Mouse (Mus musculus): ENCODE data around the gene Cyb5d1. TPM values are rescaled to one million over a fixed set of nuclear protein-coding genes. Genes with fewer than 3 reads are reported as not detected.

Gene Cyb5d1
- polyA plus RNA-seq, 1 experiment from 2014 or later: 15.0 TPM

DNA sequence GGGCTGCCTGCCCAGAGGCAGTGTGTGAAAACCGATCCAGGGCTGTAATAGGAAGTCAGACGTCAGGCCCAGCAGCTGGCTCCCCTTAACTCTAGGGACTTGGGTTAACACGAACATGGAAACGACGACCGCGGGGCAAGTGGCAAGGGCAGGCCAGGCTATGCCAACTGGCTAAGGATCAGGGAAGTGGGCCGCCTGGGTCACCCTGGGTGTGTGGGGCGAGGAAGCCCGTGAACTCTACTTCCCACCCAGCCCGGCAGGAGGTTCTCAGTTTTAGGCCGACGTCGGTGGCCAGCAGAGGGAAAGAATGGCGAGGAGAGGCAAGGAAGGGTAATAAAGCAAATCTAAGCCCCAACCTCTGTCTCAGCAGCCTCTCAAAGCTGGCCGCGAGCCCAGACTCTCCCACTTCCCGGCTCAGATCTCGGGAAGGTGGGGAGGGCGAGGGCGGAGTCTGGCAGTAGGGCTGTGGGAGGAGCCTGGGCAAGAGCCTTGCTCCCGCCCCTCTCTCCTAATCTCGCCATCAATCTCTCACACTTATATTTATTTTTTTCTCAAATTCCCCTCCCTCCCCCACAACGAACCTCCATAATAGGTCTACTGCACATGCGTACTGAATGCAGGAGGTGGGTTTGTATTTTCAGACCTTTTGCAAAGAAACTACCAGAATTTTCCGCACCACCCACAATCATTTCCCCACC lies 29.1 kb downstream of the Cyb5d1 start:
- Histone ChIP-seq H3K36me3 (ENCODE audit: control insufficient read depth, insufficient read depth, low read length) (peaks cover 25% of the 10 kb centered on the region), H3K27me3 (ENCODE audit: control insufficient read depth, insufficient read depth, low read length) (no peaks in the 10 kb centered on the region), H3K4me1 (ENCODE audit: control insufficient read depth, insufficient read depth, low read length) (peaks cover 36% of the 10 kb centered on the region), H3K4me2 (replicated peaks; ENCODE audit: low read depth, low read length) (peak overlapping the region; percentile 98), H3K27ac (ENCODE audit: low read length) (peak overlapping the region; percentile 100), H3K4me3 (ENCODE audit: low read depth, low read length) (peak overlapping the region; percentile 29), H3K9ac (replicated peaks; ENCODE audit: low read depth, low read length) (peak overlapping the region; percentile 52), H3K9me3 (ENCODE audit: control insufficient read depth, low read depth, low read length) (no peaks in the 10 kb centered on the region)
- peak; percentile 84 for ATAC-seq (ENCODE audit: insufficient number of reproducible peaks, insufficient read depth, low FRiP score, low read depth)
- WGBS: under 1% methylated on average over 26 of the region's 26 CpGs

DNA sequence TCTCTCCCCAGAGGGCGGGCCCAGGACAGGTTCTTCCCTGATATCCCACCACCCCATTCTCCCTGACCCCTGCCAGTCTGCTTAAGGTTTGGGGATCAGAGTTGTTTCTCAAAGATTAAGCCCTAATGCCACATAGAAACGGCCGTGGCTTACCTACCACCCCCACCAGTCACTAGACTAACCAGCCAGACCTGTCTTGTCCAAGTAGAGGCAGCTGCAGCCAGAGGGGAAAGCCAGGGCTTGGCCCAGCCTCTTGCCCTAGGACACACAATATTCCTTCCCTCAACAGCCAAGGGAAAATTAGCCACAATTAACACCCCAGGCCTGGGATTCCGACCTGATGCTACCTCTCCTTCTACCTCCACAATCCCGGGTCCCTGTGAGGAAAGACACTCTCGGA lies 29.7 kb downstream of the Cyb5d1 start:
- Histone ChIP-seq H3K9ac (replicated peaks; ENCODE audit: low read depth, low read length) (peak overlapping the region; percentile 52), H3K4me2 (replicated peaks; ENCODE audit: low read depth, low read length) (peak overlapping the region; percentile 61), H3K36me3 (ENCODE audit: control insufficient read depth, insufficient read depth, low read length) (peaks cover 31% of the 10 kb centered on the region), H3K4me3 (ENCODE audit: low read depth, low read length) (peak overlapping the region; percentile 29), H3K9me3 (ENCODE audit: control insufficient read depth, low read depth, low read length) (no peaks in the 10 kb centered on the region), H3K27ac (ENCODE audit: low read length) (peak overlapping the region; percentile 97), H3K4me1 (ENCODE audit: control insufficient read depth, insufficient read depth, low read length) (peaks cover 31% of the 10 kb centered on the region), H3K27me3 (ENCODE audit: control insufficient read depth, insufficient read depth, low read length) (no peaks in the 10 kb centered on the region)
- ATAC-seq (ENCODE audit: insufficient number of reproducible peaks, insufficient read depth, low FRiP score, low read depth): no peak
- 19% methylated on average over 6 of the region's 6 CpGs for WGBS

- peak overlapping the region; percentile 29 for H3K4me3 ChIP-seq (ENCODE audit: low read depth, low read length)
- peaks cover 29% of the 10 kb centered on the region for H3K4me1 ChIP-seq (ENCODE audit: control insufficient read depth, insufficient read depth, low read length)
- 0% methylated on average over 6 of the region's 6 CpGs for WGBS
- H3K9me3 ChIP-seq (ENCODE audit: control insufficient read depth, low read depth, low read length): no peaks in the 10 kb centered on the region
- no peaks in the 10 kb centered on the region for H3K27me3 ChIP-seq (ENCODE audit: control insufficient read depth, insufficient read depth, low read length)
- H3K9ac ChIP-seq (replicated peaks; ENCODE audit: low read depth, low read length): peak overlapping the region; percentile 52; the same call in 1 of the 2 replicates
- peak overlapping the region; percentile 61 for H3K4me2 ChIP-seq (replicated peaks; ENCODE audit: low read depth, low read length)
- peaks cover 39% of the 10 kb centered on the region for H3K36me3 ChIP-seq (ENCODE audit: control insufficient read depth, insufficient read depth, low read length)
- peak; percentile 24; the same call in 1 of the 2 replicates for ATAC-seq (ENCODE audit: insufficient number of reproducible peaks, insufficient read depth, low FRiP score, low read depth)
- peak overlapping the region; percentile 97 for H3K27ac ChIP-seq (ENCODE audit: low read length)
Observed at GRCm38 (mm10) chr11:69364910-69365309, 30.5 kb downstream of the Cyb5d1 start.

DNA sequence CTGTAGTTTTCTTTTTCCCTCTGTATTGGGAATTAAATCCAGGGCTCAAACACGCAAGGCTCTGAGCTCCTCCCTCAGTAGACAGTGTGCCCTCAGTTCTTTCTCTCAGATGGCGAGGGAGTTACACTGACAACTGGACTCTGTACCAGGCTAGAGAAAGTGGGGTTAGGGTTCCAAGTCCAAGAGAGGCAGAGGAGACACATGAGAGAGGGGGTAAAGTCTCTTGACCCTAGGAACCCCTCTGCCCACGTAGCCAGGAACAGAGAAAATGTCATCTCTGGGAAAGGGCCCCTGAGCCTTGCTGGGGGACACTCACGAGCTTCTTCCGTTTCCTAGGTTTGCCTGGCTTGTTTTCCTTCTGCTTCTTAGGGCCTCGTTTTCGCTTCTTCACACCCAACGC lies 31.1 kb downstream of the Cyb5d1 start:
- H3K4me3 ChIP-seq (ENCODE audit: low read depth, low read length): no peak overlapping the region
- H3K4me1 ChIP-seq (ENCODE audit: control insufficient read depth, insufficient read depth, low read length): peaks cover 29% of the 10 kb centered on the region
- ATAC-seq (ENCODE audit: insufficient number of reproducible peaks, insufficient read depth, low FRiP score, low read depth): no peak
- no peaks in the 10 kb centered on the region for H3K9me3 ChIP-seq (ENCODE audit: control insufficient read depth, low read depth, low read length)
- H3K27ac ChIP-seq (ENCODE audit: low read length): peak overlapping the region; percentile 97
- 38% methylated on average over 8 of the region's 8 CpGs for WGBS
- no peak overlapping the region for H3K9ac ChIP-seq (replicated peaks; ENCODE audit: low read depth, low read length)
- peaks cover 44% of the 10 kb centered on the region for H3K36me3 ChIP-seq (ENCODE audit: control insufficient read depth, insufficient read depth, low read length)
- no peaks in the 10 kb centered on the region for H3K27me3 ChIP-seq (ENCODE audit: control insufficient read depth, insufficient read depth, low read length)
- H3K4me2 ChIP-seq (replicated peaks; ENCODE audit: low read depth, low read length): peak overlapping the region; percentile 61

DNA sequence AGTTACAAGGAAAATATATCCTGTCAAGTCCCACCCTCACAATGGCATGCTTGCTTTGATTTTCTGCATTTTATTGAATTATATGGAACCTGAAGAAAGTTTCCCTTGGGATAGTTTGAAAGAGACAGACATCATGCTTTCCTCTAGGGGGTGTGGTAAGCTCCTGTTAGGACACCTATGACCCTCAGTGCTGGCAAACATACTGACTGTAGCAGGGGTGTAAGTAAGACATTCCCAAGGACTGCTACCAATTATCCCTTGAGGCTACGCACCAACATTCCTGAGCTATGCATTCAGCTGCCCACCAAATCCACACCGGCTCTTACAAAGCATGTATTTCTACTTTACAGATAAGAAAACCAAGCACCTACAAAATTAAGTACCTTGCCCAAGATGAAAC lies 33.0 kb downstream of the Cyb5d1 start:
- no peak for ATAC-seq (ENCODE audit: insufficient number of reproducible peaks, insufficient read depth, low FRiP score, low read depth)
- Histone ChIP-seq H3K9ac (replicated peaks; ENCODE audit: low read depth, low read length) (no peak overlapping the region), H3K27ac (ENCODE audit: low read length) (no peak overlapping the region), H3K4me3 (ENCODE audit: low read depth, low read length) (no peak overlapping the region), H3K4me1 (ENCODE audit: control insufficient read depth, insufficient read depth, low read length) (peaks cover 24% of the 10 kb centered on the region), H3K27me3 (ENCODE audit: control insufficient read depth, insufficient read depth, low read length) (no peaks in the 10 kb centered on the region), H3K36me3 (ENCODE audit: control insufficient read depth, insufficient read depth, low read length) (peaks cover 63% of the 10 kb centered on the region), H3K4me2 (replicated peaks; ENCODE audit: low read depth, low read length) (no peak overlapping the region), H3K9me3 (ENCODE audit: control insufficient read depth, low read depth, low read length) (no peaks in the 10 kb centered on the region)
- WGBS: 69% methylated on average over 2 of the region's 2 CpGs

- H3K9me3 ChIP-seq (ENCODE audit: control insufficient read depth, low read depth, low read length): no peaks in the 10 kb centered on the region
- ATAC-seq (ENCODE audit: insufficient number of reproducible peaks, insufficient read depth, low FRiP score, low read depth): no peak
- H3K9ac ChIP-seq (replicated peaks; ENCODE audit: low read depth, low read length): no peak overlapping the region
- no peak overlapping the region for H3K4me2 ChIP-seq (replicated peaks; ENCODE audit: low read depth, low read length)
- peaks cover 23% of the 10 kb centered on the region for H3K4me1 ChIP-seq (ENCODE audit: control insufficient read depth, insufficient read depth, low read length)
- H3K36me3 ChIP-seq (ENCODE audit: control insufficient read depth, insufficient read depth, low read length): peaks cover 68% of the 10 kb centered on the region
- 63% methylated on average over 7 of the region's 7 CpGs for WGBS
- no peak overlapping the region for H3K27ac ChIP-seq (ENCODE audit: low read length)
- H3K27me3 ChIP-seq (ENCODE audit: control insufficient read depth, insufficient read depth, low read length): no peaks in the 10 kb centered on the region
- H3K4me3 ChIP-seq (ENCODE audit: low read depth, low read length): no peak overlapping the region
Observed at GRCm38 (mm10) chr11:69362021-69362420, 33.4 kb downstream of the Cyb5d1 start.

- no peak overlapping the region for H3K27ac ChIP-seq (ENCODE audit: low read length)
- no peaks in the 10 kb centered on the region for H3K4me1 ChIP-seq (ENCODE audit: control insufficient read depth, insufficient read depth, low read length)
- no peak overlapping the region for H3K9ac ChIP-seq (replicated peaks; ENCODE audit: low read depth, low read length)
- 89% methylated on average over 12 of the region's 12 CpGs for WGBS
- no peaks in the 10 kb centered on the region for H3K27me3 ChIP-seq (ENCODE audit: control insufficient read depth, insufficient read depth, low read length)
- H3K36me3 ChIP-seq (ENCODE audit: control insufficient read depth, insufficient read depth, low read length): peaks cover 98% of the 10 kb centered on the region
- no peaks in the 10 kb centered on the region for H3K9me3 ChIP-seq (ENCODE audit: control insufficient read depth, low read depth, low read length)
- H3K4me2 ChIP-seq (replicated peaks; ENCODE audit: low read depth, low read length): no peak overlapping the region
- no peak for ATAC-seq (ENCODE audit: insufficient number of reproducible peaks, insufficient read depth, low FRiP score, low read depth)
- H3K4me3 ChIP-seq (ENCODE audit: low read depth, low read length): no peak overlapping the region
Observed at GRCm38 (mm10) chr11:69357690-69358089, 37.7 kb downstream of the Cyb5d1 start.

GRCm38 (mm10) chr11:69356544-69356943 lies 38.9 kb downstream of the Cyb5d1 start:
- Histone ChIP-seq H3K27me3 (ENCODE audit: control insufficient read depth, insufficient read depth, low read length) (no peaks in the 10 kb centered on the region), H3K4me3 (ENCODE audit: low read depth, low read length) (no peak overlapping the region), H3K4me1 (ENCODE audit: control insufficient read depth, insufficient read depth, low read length) (no peaks in the 10 kb centered on the region), H3K36me3 (ENCODE audit: control insufficient read depth, insufficient read depth, low read length) (peaks cover 99% of the 10 kb centered on the region), H3K27ac (ENCODE audit: low read length) (no peak overlapping the region), H3K9me3 (ENCODE audit: control insufficient read depth, low read depth, low read length) (no peaks in the 10 kb centered on the region), H3K9ac (replicated peaks; ENCODE audit: low read depth, low read length) (no peak overlapping the region), H3K4me2 (replicated peaks; ENCODE audit: low read depth, low read length) (no peak overlapping the region)
- ATAC-seq (ENCODE audit: insufficient number of reproducible peaks, insufficient read depth, low FRiP score, low read depth): no peak
- 92% methylated on average over 5 of the region's 5 CpGs for WGBS

- no peaks in the 10 kb centered on the region for H3K27me3 ChIP-seq (ENCODE audit: control insufficient read depth, insufficient read depth, low read length)
- H3K27ac ChIP-seq (ENCODE audit: low read length): no peak overlapping the region
- WGBS: 90% methylated on average over 25 of the region's 26 CpGs
- ATAC-seq (ENCODE audit: insufficient number of reproducible peaks, insufficient read depth, low FRiP score, low read depth): no peak
- H3K4me2 ChIP-seq (replicated peaks; ENCODE audit: low read depth, low read length): no peak overlapping the region
- peaks cover 74% of the 10 kb centered on the region for H3K36me3 ChIP-seq (ENCODE audit: control insufficient read depth, insufficient read depth, low read length)
- no peak overlapping the region for H3K9ac ChIP-seq (replicated peaks; ENCODE audit: low read depth, low read length)
- H3K4me1 ChIP-seq (ENCODE audit: control insufficient read depth, insufficient read depth, low read length): no peaks in the 10 kb centered on the region
- no peaks in the 10 kb centered on the region for H3K9me3 ChIP-seq (ENCODE audit: control insufficient read depth, low read depth, low read length)
- H3K4me3 ChIP-seq (ENCODE audit: low read depth, low read length): no peak overlapping the region
Observed at GRCm38 (mm10) chr11:69346441-69346840, 49.0 kb downstream of the Cyb5d1 start.
